Mouse (Mus musculus) WW6 (cell line): ENCODE data around the gene Trpv6.
A peak's percentile ranks its signal among the peaks of the same experiment; 100 is the strongest.

Source experiments
- DNase-seq: peaks from one replicate; pipeline ENCODE4 v3.0.0-alpha.2; 2013; ENCODE audit warnings: low read depth, low spot score

Gene Trpv6

GRCm38 (mm10) chr6:41621241-41621990 is 14.8 kb downstream of the Trpv6 start:
- DNase-seq, result no peak

GRCm38 (mm10) chr6:41620173-41620798 is 15.9 kb downstream of the Trpv6 start:
- DNase-seq, result no peak

- no peak for DNase-seq
These were observed 28.6 kb downstream of the Trpv6 start for GRCm38 (mm10) chr6:41607637-41608036.

GRCm38 (mm10) chr6:41606214-41606613 is 30.0 kb downstream of the Trpv6 start:
- no peak for DNase-seq

- no peak for DNase-seq
These were observed 30.5 kb downstream of the Trpv6 start for GRCm38 (mm10) chr6:41605794-41606104.

GRCm38 (mm10) chr6:41605061-41605793 is 31.0 kb downstream of the Trpv6 start, which contains the start of gene Ephb6:
TSS of gene Ephb6 (plus strand) at chr6:41605482.
- DNase-seq, result peak; percentile 53

- peak; percentile 49 for DNase-seq
These were observed 31.7 kb downstream of the Trpv6 start for GRCm38 (mm10) chr6:41604401-41605050.

GRCm38 (mm10) chr6:41582189-41582588 is 54.0 kb downstream of the Trpv6 start:
- DNase-seq, result no peak

- DNase-seq, result no peak
These were observed 54.9 kb downstream of the Trpv6 start for GRCm38 (mm10) chr6:41581295-41581694.

- no peak for DNase-seq
These were observed 58.9 kb downstream of the Trpv6 start for GRCm38 (mm10) chr6:41577297-41577696.

GRCm38 (mm10) chr6:41576526-41577097 is 59.6 kb downstream of the Trpv6 start:
- DNase-seq, result no peak
